Comparison of ENCODE assay signal across 11 mouse cellular contexts in the genomic region with DNA sequence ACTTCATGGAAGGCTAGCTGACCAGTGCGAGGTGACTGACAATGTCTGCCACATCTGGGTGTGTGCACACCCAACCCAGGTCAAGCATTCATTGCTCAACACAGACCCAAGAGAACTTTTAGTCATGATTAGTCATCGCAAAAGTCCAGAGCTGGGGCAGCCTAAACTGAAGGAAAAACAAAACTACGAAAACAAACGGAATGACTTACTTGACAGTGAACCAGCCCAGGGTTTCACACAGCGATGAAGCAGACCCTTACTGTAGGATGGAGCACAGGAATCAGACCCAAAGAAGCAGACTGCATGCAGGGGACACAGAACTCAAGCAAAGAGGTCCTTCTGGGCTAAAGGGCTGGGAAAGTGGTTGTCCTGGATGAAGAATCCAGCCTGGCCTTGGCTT. TPM values are rescaled to one million over a fixed set of nuclear protein-coding genes. Genes with fewer than 3 reads are reported as not detected.
DNase-seq lines count a peak whose midpoint lies in the region; ATAC-seq and TF ChIP-seq lines count a peak whose summit lies in the region.
"Had no signal": no experiment of that assay in that cellular context is flagged by ENCODE, and none has a peak within 500 bp of the region (broad histone marks: within the 10 kb centered on the region; RNA-seq: fewer than 3 reads in every experiment).

No protein-coding gene starts in this region.

- H3K27me3 ChIP-seq in hindbrain, embryonic 16.5 days (replicated peaks; ENCODE audit: control insufficient read depth, insufficient read depth, low read length) = no peaks in the 10 kb centered on the region
- H3K27me3 ChIP-seq: liver, embryonic 12.5 days had no signal

- peak overlapping the region; percentile 80 for H3K27ac ChIP-seq in gastrocnemius, adult 2 months
- 0 out of 2 replicates have a peak overlapping the region, but pooled peaks have one; percentile 4 for H3K27ac ChIP-seq in bone marrow macrophage, adult 2 months (ENCODE audit: insufficient read depth, low read depth, low read length)
- no peak overlapping the region for H3K27ac ChIP-seq in hindbrain, embryonic 16.5 days (ENCODE audit: low read depth, low read length)
- H3K27ac ChIP-seq: liver, embryonic 12.5 days had no signal

- TF ChIP-seq POLR2A in bone marrow macrophage, adult 2 months (IDR thresholded peaks at IDR 0.05; ENCODE audit: borderline replicate concordance, low read depth, low read length) = no peak

- no peaks in the 10 kb centered on the region for H3K36me3 ChIP-seq in hindbrain, embryonic 16.5 days (ENCODE audit: control insufficient read depth, insufficient read depth, low read length)

- H3K9ac ChIP-seq in hindbrain, embryonic 16.5 days (ENCODE audit: low read depth, low read length) = no peak overlapping the region
- H3K9ac ChIP-seq: liver, embryonic 12.5 days had no signal

- DNase-seq in gastrocnemius, adult 2 months = peak; percentile 26
- DNase-seq in gastrocnemius, postnatal 4 days (ENCODE audit: low spot score in 2 of 2) = no peak
- DNase-seq in urinary bladder, adult 18-20 months (ENCODE audit: low spot score in 2 of 2) = peak; percentile 30 to 64
- DNase-seq in urinary bladder, postnatal 25 days (ENCODE audit: low spot score) = no peak
- peak; percentile 65 for DNase-seq in skeletal muscle tissue, adult 2 months (ENCODE audit: low read depth, low spot score)

- H3K4me1 ChIP-seq in bone marrow macrophage, adult 2 months (ENCODE audit: control insufficient read depth, insufficient read depth, low read length) = peaks cover 22% of the 10 kb centered on the region
- H3K4me1 ChIP-seq in hindbrain, embryonic 16.5 days (ENCODE audit: control insufficient read depth, insufficient read depth, low read depth, low read length) = no peaks in the 10 kb centered on the region
- H3K4me1 ChIP-seq: liver, embryonic 12.5 days had no signal

- 95% methylated on average over 5 of the region's 5 CpGs for WGBS in hindbrain, embryonic 16.5 days

- no peaks in the 10 kb centered on the region for H3K9me3 ChIP-seq in hindbrain, embryonic 16.5 days (ENCODE audit: control insufficient read depth, low read length)
- H3K9me3 ChIP-seq: liver, embryonic 12.5 days had no signal

- no peak for TF ChIP-seq CTCF in gastrocnemius, adult 2 months (IDR thresholded peaks at IDR 0.05)
- TF ChIP-seq CTCF in bone marrow macrophage, adult 2 months (IDR thresholded peaks at IDR 0.05; ENCODE audit: low read depth, low read length) = no peak

- ATAC-seq in hindbrain, embryonic 16.5 days = no peak
- ATAC-seq in erythroblast, adult 5-6 weeks (replicated peaks; ENCODE audit: low FRiP score, poor library complexity, severe bottlenecking) = no peak
- ATAC-seq: activated CD4-positive, CD25-positive, alpha-beta regulatory T cell, adult 4 months; inflammation-experienced regulatory T-cells, adult 6 months; liver, embryonic 12.5 days had no signal

- peak overlapping the region; percentile 38; the same call in 1 of the 2 replicates for H3K4me3 ChIP-seq in gastrocnemius, adult 2 months
- H3K4me3 ChIP-seq in bone marrow macrophage, adult 2 months (ENCODE audit: insufficient read depth, low read length) = no peak overlapping the region
- no peak overlapping the region for H3K4me3 ChIP-seq in hindbrain, embryonic 16.5 days (ENCODE audit: low read length)
- H3K4me3 ChIP-seq: liver, embryonic 12.5 days had no signal

- no peak overlapping the region for H3K4me2 ChIP-seq in hindbrain, embryonic 16.5 days (ENCODE audit: low read length)
- H3K4me2 ChIP-seq: liver, embryonic 12.5 days had no signal

- intact Hi-C loops in gastrocnemius, adult 2 months (cut with DNase I) = loop anchor here (1.0 to 5.0 kb wide), 2 partner anchors 156 to 175 kb away; no protein-coding TSS in a partner anchor

RNA-seq across cellular contexts. Expression of a gene that starts 21.0 kb away (rescaled TPM):
- 1 to 10 TPM; 2.2 to 3.0 TPM for total RNA-seq in gastrocnemius, adult 2 months (2021)
- 1 to 10 TPM; 5.9 to 6.1 TPM for total RNA-seq in gastrocnemius, postnatal 4 days (2021)
- 5.5 and 5.7 TPM in 2 replicates for polyA plus RNA-seq in bone marrow macrophage, adult 2 months (2012; ENCODE audit: insufficient read depth, insufficient read length, missing spikeins)
- 7.3 and 7.8 TPM in 2 replicates for polyA plus RNA-seq in hindbrain, embryonic 16.5 days (2015; fragmentation: Nextera tagmentation; extraction: Ambion mirVana)
- total RNA-seq in erythroblast, adult 5-6 weeks (2015; ENCODE audit: low replicate concordance) = 0.63 and 0.77 TPM in 2 replicates
- 0.84 and 1.9 TPM in 2 replicates for total RNA-seq in erythroblast, adult 5-6 weeks (2017; ENCODE audit: low replicate concordance)

RNA-seq across cellular contexts. Expression of a gene that starts 49.4 kb away (rescaled TPM):
- total RNA-seq in gastrocnemius, adult 2 months (2021) = 10 to 100 TPM in 1 of 2 experiments, 1 to 10 TPM in 1; 7.8 to 13.7 TPM
- 10 to 100 TPM; 17.8 to 17.9 TPM for total RNA-seq in gastrocnemius, postnatal 4 days (2021)
- polyA plus RNA-seq in bone marrow macrophage, adult 2 months (2012; ENCODE audit: insufficient read depth, insufficient read length, missing spikeins) = 200 and 216 TPM in 2 replicates
- 25.0 and 29.5 TPM in 2 replicates for polyA plus RNA-seq in hindbrain, embryonic 16.5 days (2015; fragmentation: Nextera tagmentation; extraction: Ambion mirVana)
- 2.3 and 10.9 TPM in 2 replicates for total RNA-seq in erythroblast, adult 5-6 weeks (2015; ENCODE audit: low replicate concordance)
- total RNA-seq in erythroblast, adult 5-6 weeks (2017; ENCODE audit: low replicate concordance) = 2.3 and 4.2 TPM in 2 replicates

Comparison
In these comparisons a context has a peak if more than half of its experiments do, and no peak if none do; other contexts are left out.
1. DNase-seq: peak in gastrocnemius, adult 2 months (single experiment), urinary bladder, adult 18-20 months (2 of 2) and skeletal muscle tissue, adult 2 months (single experiment); none in gastrocnemius, postnatal 4 days (0 of 2) and urinary bladder, postnatal 25 days (single experiment).